Mouse (Mus musculus) liver, postnatal 0 days (tissue): ENCODE measurements around the gene Rpl24.

Source experiments
- CTCF ChIP-seq: sonication (generic); IDR thresholded peaks from 2 replicates; pipeline ENCODE4 v1.5.1; 2016; ENCODE audit warnings: antibody characterized with exemption, low read depth
- EP300 ChIP-seq: IDR thresholded peaks from 2 replicates; pipeline ENCODE4 v1.6.1; 2016; ENCODE audit warnings: antibody characterized with exemption, low read depth, mild to moderate bottlenecking

GRCm38 (mm10) chr16:55950462-55950861 is 15.6 kb upstream of the Rpl24 start:
- TF ChIP-seq CTCF = no peak
- TF ChIP-seq EP300 = no peak
